Mouse (Mus musculus): ENCODE results near the gene Col5a2. TPM values are rescaled to one million over a fixed set of nuclear protein-coding genes. Genes with fewer than 3 reads are reported as not detected.

Gene Col5a2
- not detected in 4 replicates for total RNA-seq (2023)

GRCm38 (mm10) chr1:45502865-45503332, at the start of gene Col5a2:
Gene Col5a2, minus strand, starts transcription at chr1:45503282.

Other genes with a start within 250 kb of the Col5a2 start
- gene Col3a1, start 191.7 kb downstream of the Col5a2 start, total RNA-seq (2023), result 1.2 to 2.2 TPM (median 1.5 TPM) in 4 replicates